Mouse (Mus musculus): ENCODE results near the gene Gpr37l1. TPM values are rescaled to one million over a fixed set of nuclear protein-coding genes. Genes with fewer than 3 reads are reported as not detected.
"Not testable (repeated sequence)": the region's sequence is repeated elsewhere in the genome, so short reads cannot be mapped to it uniquely, and the experiment has no call there.

Gene Gpr37l1
- not detected in 2 replicates for polyA plus RNA-seq (2012; ENCODE audit: insufficient read depth, insufficient read length, missing spikeins)

DNA sequence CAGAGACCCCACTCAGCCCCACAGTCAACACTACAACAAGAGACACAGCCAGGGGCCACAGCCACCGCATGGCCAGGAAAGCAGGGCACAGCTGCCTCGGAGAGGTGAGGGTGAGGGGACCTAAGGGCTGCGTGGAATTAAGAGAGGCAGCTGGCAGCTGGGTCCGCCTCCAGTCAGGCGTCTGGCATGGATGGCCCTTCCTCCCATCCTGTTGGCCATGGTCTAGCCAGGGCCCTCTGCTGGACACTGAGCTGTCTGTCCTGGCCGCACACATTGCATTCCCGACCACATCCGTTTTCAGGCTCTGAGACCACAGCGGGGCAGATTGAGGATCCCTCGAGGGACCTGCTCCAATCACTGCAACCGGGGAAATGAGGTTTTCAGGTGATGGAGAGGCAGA is at the start of gene Gpr37l1:
Gpr37l1 (minus strand) TSS at position 247 of the 400 bp plus-strand sequence.
- H3K4me1 ChIP-seq (ENCODE audit: control insufficient read depth, insufficient read depth, insufficient read length, low read length): no peaks in the 10 kb centered on the region
- no peak within 1 kb of the TSS for H3K27ac ChIP-seq (replicated peaks; ENCODE audit: low read depth, low read length)
- no peak within 1 kb of the TSS for H3K4me3 ChIP-seq (ENCODE audit: insufficient read depth, low read depth, low read length)

GRCm38 (mm10) chr1:135213772-135214640 is 46.5 kb upstream of the Gpr37l1 start:
- H3K27ac ChIP-seq (replicated peaks; ENCODE audit: low read depth, low read length): no peak overlapping the region
- no peak overlapping the region for H3K4me3 ChIP-seq (ENCODE audit: insufficient read depth, low read depth, low read length)
- no peaks in the 10 kb centered on the region for H3K4me1 ChIP-seq (ENCODE audit: control insufficient read depth, insufficient read depth, insufficient read length, low read length)

DNA sequence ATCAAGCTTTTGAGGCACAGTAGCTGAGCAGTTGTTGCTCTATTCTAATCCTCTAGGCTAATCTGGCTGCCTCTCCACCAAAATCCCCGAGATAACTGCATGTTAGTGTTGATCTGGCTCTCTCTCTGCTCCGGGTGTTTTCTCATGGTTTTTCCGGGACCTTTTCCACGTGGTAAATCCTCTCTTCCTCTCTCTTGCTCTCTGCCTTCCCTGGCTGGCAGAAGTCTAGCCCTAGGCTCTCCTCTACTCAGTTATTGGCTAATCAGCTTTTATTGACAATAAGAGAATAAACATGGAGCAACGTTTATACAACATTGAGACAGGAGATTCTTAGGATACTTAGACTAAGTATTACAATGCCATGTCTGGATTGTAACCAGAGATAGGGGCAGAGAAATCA is 42.9 kb upstream of the Gpr37l1 start:
- Histone ChIP-seq H3K4me3 (ENCODE audit: insufficient read depth, low read depth, low read length) (no peak overlapping the region), H3K27ac (replicated peaks; ENCODE audit: low read depth, low read length) (no peak overlapping the region), H3K4me1 (ENCODE audit: control insufficient read depth, insufficient read depth, insufficient read length, low read length) (no peaks in the 10 kb centered on the region)

DNA sequence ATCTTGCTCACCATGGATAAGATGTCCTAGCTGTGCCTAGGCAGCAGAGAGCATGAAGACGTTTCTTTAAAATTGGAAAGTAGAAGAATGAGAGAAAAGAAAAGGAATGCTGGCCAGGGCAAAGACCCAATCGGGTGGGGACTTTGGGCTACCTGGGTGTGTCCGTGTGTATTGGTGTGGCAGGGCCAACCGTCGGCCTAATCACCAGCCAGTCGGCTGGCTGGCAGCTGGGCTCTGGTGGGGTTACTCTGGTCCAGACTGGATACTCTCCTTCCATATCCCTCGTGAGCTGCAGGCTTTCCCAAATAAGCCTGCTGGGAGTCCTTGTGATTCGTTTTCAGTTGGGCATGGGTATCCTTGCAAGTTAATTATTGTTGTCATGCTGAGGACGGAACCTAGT is 41.2 kb upstream of the Gpr37l1 start:
- no peaks in the 10 kb centered on the region for H3K4me1 ChIP-seq (ENCODE audit: control insufficient read depth, insufficient read depth, insufficient read length, low read length)
- H3K27ac ChIP-seq (replicated peaks; ENCODE audit: low read depth, low read length): no peak overlapping the region
- no peak overlapping the region for H3K4me3 ChIP-seq (ENCODE audit: insufficient read depth, low read depth, low read length)

- H3K4me1 ChIP-seq (ENCODE audit: control insufficient read depth, insufficient read depth, insufficient read length, low read length): no peaks in the 10 kb centered on the region
- no peak overlapping the region for H3K4me3 ChIP-seq (ENCODE audit: insufficient read depth, low read depth, low read length)
- H3K27ac ChIP-seq (replicated peaks; ENCODE audit: low read depth, low read length): no peak overlapping the region
These were observed 39.3 kb upstream of the Gpr37l1 start for GRCm38 (mm10) chr1:135206586-135207339.

GRCm38 (mm10) chr1:135205257-135205656 is 37.8 kb upstream of the Gpr37l1 start:
- Histone ChIP-seq H3K4me3 (ENCODE audit: insufficient read depth, low read depth, low read length) (no peak overlapping the region), H3K27ac (replicated peaks; ENCODE audit: low read depth, low read length) (no peak overlapping the region), H3K4me1 (ENCODE audit: control insufficient read depth, insufficient read depth, insufficient read length, low read length) (no peaks in the 10 kb centered on the region)

- H3K27ac ChIP-seq (replicated peaks; ENCODE audit: low read depth, low read length): no peak overlapping the region
- H3K4me3 ChIP-seq (ENCODE audit: insufficient read depth, low read depth, low read length): no peak overlapping the region
- H3K4me1 ChIP-seq (ENCODE audit: control insufficient read depth, insufficient read depth, insufficient read length, low read length): no peaks in the 10 kb centered on the region
These were observed 37.0 kb upstream of the Gpr37l1 start for GRCm38 (mm10) chr1:135204196-135205126.

- H3K4me3 ChIP-seq (ENCODE audit: insufficient read depth, low read depth, low read length): no peak overlapping the region
- no peak overlapping the region for H3K27ac ChIP-seq (replicated peaks; ENCODE audit: low read depth, low read length)
These were observed 32.9 kb upstream of the Gpr37l1 start for GRCm38 (mm10) chr1:135200400-135200799.

DNA sequence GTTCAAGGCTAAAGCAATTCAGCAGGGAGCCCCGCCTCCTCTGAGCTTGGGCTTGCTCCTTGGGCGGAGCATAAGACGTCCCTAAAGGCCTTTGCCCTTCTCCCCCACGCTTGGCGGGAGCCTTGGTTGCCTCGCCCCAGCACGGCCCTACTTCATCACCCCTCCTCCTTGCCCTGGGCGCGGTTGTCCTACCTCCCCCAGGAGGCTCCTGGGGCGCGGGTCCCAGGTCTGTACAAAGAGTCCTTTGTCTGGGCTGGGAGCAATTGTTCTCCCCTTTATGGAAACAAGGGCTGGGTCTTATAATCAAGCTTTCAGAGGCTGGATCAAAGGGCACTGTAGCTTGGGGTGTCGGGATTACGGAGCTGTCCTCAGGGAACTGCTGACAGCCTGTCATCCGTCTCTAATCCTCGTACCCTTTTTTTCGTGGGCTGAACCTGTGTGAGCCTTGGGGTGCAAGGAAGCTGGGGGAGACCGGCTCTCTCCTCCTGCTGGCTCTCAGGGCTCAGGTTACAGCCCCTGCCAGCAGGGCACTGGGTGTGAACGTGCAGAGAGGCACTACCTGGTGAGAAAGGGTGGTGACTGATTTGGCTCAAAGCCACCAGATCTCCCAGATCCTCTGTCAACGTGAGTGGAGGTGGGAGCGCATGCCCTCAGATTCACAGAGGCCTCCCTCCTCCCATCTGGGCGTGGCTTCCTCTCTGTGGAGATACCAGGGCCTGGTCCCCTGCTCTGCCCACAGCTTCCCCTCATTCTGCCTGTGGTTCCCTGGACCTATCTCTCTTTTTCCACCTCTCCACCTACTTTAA is 31.7 kb upstream of the Gpr37l1 start:
- no peak overlapping the region for H3K4me3 ChIP-seq (ENCODE audit: insufficient read depth, low read depth, low read length)
- H3K4me1 ChIP-seq (ENCODE audit: control insufficient read depth, insufficient read depth, insufficient read length, low read length): no peaks in the 10 kb centered on the region; the same call in 1 of the 2 replicates
- H3K27ac ChIP-seq (replicated peaks; ENCODE audit: low read depth, low read length): no peak overlapping the region

More at GRCm38 (mm10) chr1:135200400-135200799, 32.9 kb upstream of the Gpr37l1 start:
- no peaks in the 10 kb centered on the region; the same call in 1 of the 2 replicates for H3K4me1 ChIP-seq (ENCODE audit: control insufficient read depth, insufficient read depth, insufficient read length, low read length)

DNA sequence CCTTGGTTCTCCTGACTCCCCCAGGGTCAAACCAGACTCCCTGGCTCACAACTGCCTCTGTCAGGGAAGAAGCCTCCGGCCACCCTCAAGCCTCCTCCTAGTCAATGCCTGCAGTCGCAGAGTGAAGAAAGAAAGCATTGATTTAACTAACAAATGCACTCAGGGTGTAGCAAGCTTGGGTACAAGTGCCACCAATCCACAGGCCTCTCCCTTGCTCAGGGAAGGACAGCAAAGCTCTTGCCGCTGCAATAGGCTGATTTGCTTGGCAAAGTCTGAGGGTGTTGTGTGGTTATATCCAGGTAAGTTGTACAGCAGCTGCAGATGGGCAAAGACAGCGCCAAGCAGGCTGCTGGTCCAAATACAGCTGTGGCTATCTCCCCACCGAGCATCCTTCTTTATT is 30.9 kb upstream of the Gpr37l1 start:
- Histone ChIP-seq H3K4me3 (ENCODE audit: insufficient read depth, low read depth, low read length) (no peak overlapping the region), H3K27ac (replicated peaks; ENCODE audit: low read depth, low read length) (no peak overlapping the region), H3K4me1 (ENCODE audit: control insufficient read depth, insufficient read depth, insufficient read length, low read length) (no peaks in the 10 kb centered on the region; the same call in 1 of the 2 replicates)

DNA sequence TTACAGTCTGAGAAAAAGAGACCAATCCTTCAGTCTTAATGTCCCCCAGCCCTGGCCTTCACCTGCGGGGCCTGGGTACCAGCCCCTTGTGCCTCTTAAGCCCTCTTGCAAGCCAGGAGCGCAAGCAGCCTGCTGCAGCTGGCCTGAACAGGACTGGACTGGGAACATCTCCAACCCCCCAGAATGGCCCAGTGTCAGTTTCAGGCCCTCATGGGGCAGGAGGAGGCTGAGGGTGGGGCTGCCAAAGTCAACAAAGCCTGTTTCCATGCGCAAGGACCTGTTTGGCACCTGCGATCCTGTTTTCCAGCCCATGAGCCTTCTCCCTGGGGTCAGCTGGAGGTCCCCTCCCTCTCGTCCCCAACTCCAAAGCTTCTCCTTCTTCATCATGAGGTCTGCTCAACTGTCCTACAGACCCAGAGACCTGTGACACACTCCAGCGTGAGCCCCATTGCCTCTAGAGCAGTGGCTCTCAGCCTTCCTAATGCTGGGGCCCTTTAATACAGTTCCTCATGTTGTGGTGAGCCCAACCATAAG is 28.5 kb upstream of the Gpr37l1 start:
- no peak overlapping the region for H3K4me3 ChIP-seq (ENCODE audit: insufficient read depth, low read depth, low read length)
- H3K27ac ChIP-seq (replicated peaks; ENCODE audit: low read depth, low read length): no peak overlapping the region
- H3K4me1 ChIP-seq (ENCODE audit: control insufficient read depth, insufficient read depth, insufficient read length, low read length): no peaks in the 10 kb centered on the region; the same call in 1 of the 2 replicates

- H3K4me3 ChIP-seq (ENCODE audit: insufficient read depth, low read depth, low read length); H3K27ac ChIP-seq (replicated peaks; ENCODE audit: low read depth, low read length); H3K4me1 ChIP-seq (ENCODE audit: control insufficient read depth, insufficient read depth, insufficient read length, low read length): not testable (repeated sequence)
These were observed 26.9 kb upstream of the Gpr37l1 start for GRCm38 (mm10) chr1:135194335-135194734.

DNA sequence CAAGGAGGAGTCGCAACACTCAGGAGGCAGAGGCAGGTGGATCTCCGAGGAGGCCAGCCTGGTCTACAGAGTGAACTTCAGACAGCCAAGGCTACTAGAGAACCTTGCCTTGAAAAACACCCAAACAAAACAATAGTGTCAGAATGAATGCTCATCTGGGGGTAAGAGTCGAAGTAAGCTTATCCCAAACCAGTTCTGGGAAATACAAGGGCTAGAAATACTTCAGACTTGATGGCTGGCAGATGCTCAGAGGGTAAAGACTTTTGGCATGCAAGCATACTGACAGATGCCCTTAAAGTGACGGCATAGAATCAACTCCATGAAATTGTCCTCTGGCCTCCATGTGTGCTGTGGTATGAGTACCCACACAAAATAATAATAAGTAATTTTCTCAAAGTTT is 21.7 kb upstream of the Gpr37l1 start:
- Histone ChIP-seq H3K27ac (replicated peaks; ENCODE audit: low read depth, low read length) (no peak overlapping the region), H3K4me1 (ENCODE audit: control insufficient read depth, insufficient read depth, insufficient read length, low read length) (no peaks in the 10 kb centered on the region), H3K4me3 (ENCODE audit: insufficient read depth, low read depth, low read length) (no peak overlapping the region)

DNA sequence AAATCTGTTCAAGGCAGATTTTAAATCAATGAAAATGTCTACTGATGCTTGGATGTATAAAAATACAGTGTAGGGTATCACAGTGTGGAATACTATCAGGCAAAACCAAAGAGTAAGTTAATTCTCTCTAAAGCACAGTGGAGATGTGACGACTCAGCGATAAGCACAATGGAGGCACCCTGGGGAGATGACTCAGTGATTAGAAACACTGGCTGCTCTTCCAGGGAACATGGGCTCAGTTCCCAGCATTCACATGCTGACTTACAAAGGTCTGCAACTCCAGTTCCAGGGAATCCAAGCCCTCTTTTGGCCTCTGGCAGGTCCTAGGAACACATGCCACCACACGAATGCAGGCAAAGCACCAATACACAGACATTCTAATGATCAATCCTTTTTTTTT is 20.7 kb upstream of the Gpr37l1 start:
- H3K27ac ChIP-seq (replicated peaks; ENCODE audit: low read depth, low read length): no peak overlapping the region

More for the DNA sequence above, 20.7 kb upstream of the Gpr37l1 start:
- no peaks in the 10 kb centered on the region for H3K4me1 ChIP-seq (ENCODE audit: control insufficient read depth, insufficient read depth, insufficient read length, low read length)
- no peak overlapping the region for H3K4me3 ChIP-seq (ENCODE audit: insufficient read depth, low read depth, low read length)
